Mouse (Mus musculus) limb, embryonic 12.5 days (tissue): ENCODE data around the gene Mob4. TPM values are rescaled to one million over a fixed set of nuclear protein-coding genes. Genes with fewer than 3 reads are reported as not detected.

Experiments
- ATAC-seq: fragments of 200-750 bp; cut with Nextera tagmentation; 2 replicates; pipeline ENCODE4 v1.8.0; 2017; ENCODE audit warnings: low read depth, moderate TSS enrichment; ENCODE audit not compliant: insufficient number of reproducible peaks, insufficient read depth, low FRiP score, low TSS enrichment
- H3K27ac ChIP-seq: fragments of 300-500 bp; sonication (generic); 2 replicates; pipeline ENCODE4 v1.5.1; 2016; ENCODE audit warnings: mild to moderate bottlenecking, moderate library complexity
- H3K27me3 ChIP-seq: fragments of 300-500 bp; sonication (generic); 2 replicates; pipeline ENCODE4 v1.6.1; 2016; ENCODE audit warnings: mild to moderate bottlenecking, moderate library complexity
- H3K36me3 ChIP-seq: fragments of 300-500 bp; sonication (generic); 2 replicates; pipeline ENCODE4 v1.6.1; 2016; ENCODE audit warnings: mild to moderate bottlenecking, moderate library complexity
- H3K4me1 ChIP-seq: fragments of 300-500 bp; sonication (generic); replicated peaks from 2 replicates; pipeline ENCODE4 v1.6.1; 2016
- H3K4me2 ChIP-seq: fragments of 300-500 bp; sonication (generic); 2 replicates; pipeline ENCODE4 v1.6.1; 2016; ENCODE audit warnings: mild to moderate bottlenecking, moderate library complexity
- H3K4me3 ChIP-seq: fragments of 300-500 bp; sonication (generic); replicated peaks from 2 replicates; pipeline ENCODE4 v1.5.1; 2016; ENCODE audit warnings: mild to moderate bottlenecking
- H3K9ac ChIP-seq: fragments of 300-500 bp; sonication (generic); replicated peaks from 2 replicates; pipeline ENCODE4 v1.6.1; 2016; ENCODE audit warnings: mild to moderate bottlenecking, moderate library complexity
- H3K9me3 ChIP-seq: fragments of 300-500 bp; sonication (generic); 2 replicates; pipeline ENCODE4 v1.6.1; 2016; ENCODE audit warnings: mild to moderate bottlenecking, moderate library complexity
- WGBS: fragments of 180-500 bp; shearing (Covaris S2); methylation state at CpG from one replicate; pipeline ENCODE4 v1.1.7; 2016; 5-methylcytosine and 5-hydroxymethylcytosine counted together
- polyA plus RNA-seq: library from polyadenylated mRNA; unstranded; fragments of >200 nt; fragmentation: Nextera tagmentation; extraction: Ambion mirVana; gene quantifications from 2 replicates; pipeline ENCODE4 v1.2.1, GENCODE M21; 2016

The Mob4 gene
- polyA plus RNA-seq, 1 experiment from 2014 or later, result 159 TPM

DNA sequence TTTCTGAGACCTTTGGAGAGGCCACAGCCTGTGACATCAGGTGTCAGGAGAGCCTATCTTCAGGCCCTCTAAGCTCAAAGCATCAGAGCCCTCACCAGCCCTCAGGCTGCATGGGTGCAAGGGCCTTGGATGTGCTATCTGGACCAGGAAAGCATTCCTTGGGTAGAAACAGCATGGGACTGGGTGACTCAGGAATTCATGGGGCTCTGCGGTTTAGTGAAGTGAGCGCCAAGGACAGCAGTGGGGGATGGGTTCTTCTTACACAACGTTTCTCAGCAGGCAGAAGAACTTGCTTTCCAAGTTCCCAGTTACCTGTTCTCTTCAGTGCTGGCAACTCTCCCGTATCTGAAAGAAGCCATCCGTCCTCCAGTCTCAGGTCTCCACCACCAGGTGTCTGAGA lies 33.0 kb downstream of the Mob4 start:
- Histone ChIP-seq H3K4me1 (no peaks in the 10 kb centered on the region), H3K27ac (no peak overlapping the region), H3K9me3 (peaks cover 6% of the 10 kb centered on the region), H3K4me3 (no peak overlapping the region), H3K27me3 (no peaks in the 10 kb centered on the region), H3K36me3 (peaks cover 26% of the 10 kb centered on the region), H3K4me2 (no peak overlapping the region), H3K9ac (no peak overlapping the region)
- no peak for ATAC-seq
- 68% methylated on average over 5 of the region's 5 CpGs for WGBS

DNA sequence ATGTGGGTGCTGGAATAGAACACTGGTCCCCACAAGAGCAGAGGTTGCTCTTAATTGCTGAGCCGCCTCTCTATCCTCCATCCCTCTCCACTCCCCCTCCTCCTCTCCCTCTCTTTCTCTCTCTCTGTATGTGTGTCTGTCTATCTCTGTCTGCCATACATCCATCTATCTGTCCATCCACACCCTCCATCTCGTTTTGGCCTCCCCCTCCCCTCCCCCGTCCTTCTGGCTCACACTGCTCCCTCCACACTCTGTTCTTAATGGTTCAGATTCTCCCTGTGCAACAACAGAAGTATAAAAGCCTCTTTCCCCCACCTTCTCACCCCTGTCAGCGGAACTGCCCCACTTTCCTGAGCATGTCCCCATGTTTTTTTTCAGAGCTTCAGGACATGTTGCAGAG lies 36.5 kb downstream of the Mob4 start:
- H3K9me3 ChIP-seq, result peaks cover 14% of the 10 kb centered on the region
- H3K36me3 ChIP-seq, result peaks cover 58% of the 10 kb centered on the region
- no peak for ATAC-seq
- no peak overlapping the region for H3K4me2 ChIP-seq
- no peak overlapping the region for H3K27ac ChIP-seq
- no peak overlapping the region for H3K4me3 ChIP-seq
- no peaks in the 10 kb centered on the region for H3K4me1 ChIP-seq
- H3K27me3 ChIP-seq, result no peaks in the 10 kb centered on the region
- WGBS, result 88% methylated on average over 4 of the region's 4 CpGs
- no peak overlapping the region for H3K9ac ChIP-seq

DNA sequence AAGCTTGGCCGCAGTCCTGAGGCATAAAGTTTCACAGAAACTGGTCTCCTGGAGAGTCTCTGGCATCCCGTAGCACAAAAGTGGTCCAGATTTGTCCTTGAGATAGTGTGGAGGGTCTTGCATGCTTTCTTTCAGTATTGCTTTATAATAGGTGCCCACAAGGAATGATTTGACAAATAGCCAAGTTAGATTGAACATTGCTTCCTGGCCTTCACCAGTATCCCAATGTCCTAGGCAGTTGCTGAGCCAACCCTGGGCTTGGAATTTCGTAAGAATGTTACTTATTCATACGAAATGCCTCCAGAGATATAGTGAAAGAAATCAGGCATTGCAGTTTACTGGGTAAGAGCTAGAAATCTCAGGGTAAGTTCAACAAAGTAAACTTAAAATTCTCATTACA lies 37.6 kb downstream of the Mob4 start:
- WGBS, result 93% methylated on average over 4 of the region's 4 CpGs
- Histone ChIP-seq H3K27me3 (no peaks in the 10 kb centered on the region), H3K36me3 (peaks cover 67% of the 10 kb centered on the region)

DNA sequence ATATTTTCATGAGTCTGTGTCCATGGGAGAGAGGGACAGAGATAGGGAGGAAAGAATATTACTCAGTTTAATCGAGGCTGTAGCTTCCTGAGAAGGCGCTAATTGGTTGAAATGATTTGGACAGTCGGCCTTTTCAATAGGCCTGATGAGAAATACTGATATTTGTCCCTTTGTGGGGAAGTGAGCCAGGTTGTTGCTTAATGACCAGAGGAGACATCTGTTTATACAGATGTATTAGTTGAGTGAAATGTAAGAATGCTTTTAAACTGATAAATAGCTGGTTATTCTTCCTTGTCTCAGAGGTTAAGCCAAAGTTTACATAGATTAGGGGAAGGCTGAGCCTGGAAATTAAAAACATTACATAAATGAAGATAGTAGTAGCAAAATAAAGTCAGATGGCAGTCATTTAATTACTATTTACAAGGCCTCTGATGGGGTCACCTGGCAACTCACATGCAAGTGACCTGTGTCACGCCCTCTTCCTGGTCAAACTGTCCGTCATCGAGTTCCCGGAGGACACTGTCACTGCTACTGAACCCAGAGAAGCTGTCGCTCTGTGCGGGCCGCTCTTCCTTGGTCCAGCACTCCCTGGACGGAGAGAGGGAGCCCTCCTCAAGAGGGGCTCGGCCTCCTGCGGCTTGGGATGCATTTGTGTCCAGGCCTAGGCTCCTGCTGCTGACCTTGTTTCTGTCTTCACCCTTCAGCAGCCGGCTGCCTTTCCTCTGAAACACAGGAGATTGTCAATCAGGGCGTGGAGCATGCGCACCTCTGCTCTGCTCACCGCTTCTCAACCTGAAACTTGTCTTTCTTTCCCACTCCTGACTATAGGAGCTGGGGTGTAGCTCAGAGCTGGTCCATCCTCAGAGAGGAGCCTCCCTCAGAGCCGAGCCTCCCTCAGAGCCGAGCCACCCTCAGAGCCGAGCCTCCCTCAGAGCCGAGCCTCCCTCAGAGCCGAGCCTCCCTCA lies 40.6 kb downstream of the Mob4 start:
- no peak overlapping the region for H3K4me2 ChIP-seq
- H3K9ac ChIP-seq, result no peak overlapping the region
- H3K4me3 ChIP-seq, result no peak overlapping the region
- WGBS, result 67% methylated on average over 22 of the region's 22 CpGs
- peaks cover 20% of the 10 kb centered on the region for H3K9me3 ChIP-seq
- no peaks in the 10 kb centered on the region for H3K27me3 ChIP-seq
- peaks cover 81% of the 10 kb centered on the region for H3K36me3 ChIP-seq
- no peaks in the 10 kb centered on the region for H3K4me1 ChIP-seq
- no peak overlapping the region for H3K27ac ChIP-seq
- no peak for ATAC-seq

More for the DNA sequence above, 37.6 kb downstream of the Mob4 start:
- H3K9ac ChIP-seq, result no peak overlapping the region
- H3K9me3 ChIP-seq, result peaks cover 20% of the 10 kb centered on the region
- H3K4me2 ChIP-seq, result no peak overlapping the region
- H3K4me3 ChIP-seq, result no peak overlapping the region
- H3K27ac ChIP-seq, result no peak overlapping the region
- no peaks in the 10 kb centered on the region for H3K4me1 ChIP-seq
- no peak for ATAC-seq

DNA sequence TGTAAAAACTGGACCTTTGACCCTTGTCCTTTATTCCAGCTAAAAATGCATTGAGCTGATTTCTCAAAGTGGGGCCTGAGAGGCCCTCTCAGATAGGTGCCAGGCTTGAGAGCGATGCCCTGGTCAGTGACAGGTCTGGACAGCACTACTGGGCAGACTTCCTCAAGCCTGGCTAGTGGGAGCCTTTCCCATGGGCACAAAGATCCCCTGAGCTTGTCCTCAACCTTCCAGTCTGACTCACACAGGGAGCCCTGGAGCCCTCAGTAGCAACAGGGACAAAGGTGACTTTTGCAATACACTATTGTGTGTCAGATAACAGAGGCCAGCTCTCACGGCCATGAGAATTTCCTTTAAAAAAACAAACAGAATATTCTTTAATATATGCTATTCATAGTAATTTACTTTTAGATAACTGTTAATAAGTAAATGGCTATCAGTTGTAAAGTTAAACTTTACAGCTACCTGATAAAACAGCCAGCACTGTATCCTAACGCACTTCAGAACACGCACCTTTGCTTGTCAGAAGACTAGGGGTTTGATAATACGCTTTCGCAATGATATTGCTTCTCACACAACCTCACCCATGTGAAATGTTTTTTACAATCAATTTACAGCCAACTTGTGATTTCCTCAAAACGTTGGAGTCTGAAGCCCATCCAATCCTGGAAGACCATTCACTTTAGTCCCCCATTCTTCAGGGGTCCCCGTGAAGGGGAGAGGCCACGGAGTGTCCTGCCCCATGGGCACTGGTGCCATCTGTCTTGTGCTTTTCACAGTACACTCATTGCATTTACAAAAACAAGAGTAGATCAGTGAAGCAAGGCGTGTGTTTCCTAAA lies 42.9 kb downstream of the Mob4 start:
- H3K36me3 ChIP-seq, result peaks cover 82% of the 10 kb centered on the region
- H3K4me2 ChIP-seq, result no peak overlapping the region
- WGBS, result 90% methylated on average over 10 of the region's 10 CpGs
- peaks cover 14% of the 10 kb centered on the region for H3K9me3 ChIP-seq
- no peak overlapping the region for H3K27ac ChIP-seq
- ATAC-seq, result no peak
- no peak overlapping the region for H3K4me3 ChIP-seq
- no peak overlapping the region for H3K9ac ChIP-seq
- H3K27me3 ChIP-seq, result no peaks in the 10 kb centered on the region
- H3K4me1 ChIP-seq, result no peaks in the 10 kb centered on the region

DNA sequence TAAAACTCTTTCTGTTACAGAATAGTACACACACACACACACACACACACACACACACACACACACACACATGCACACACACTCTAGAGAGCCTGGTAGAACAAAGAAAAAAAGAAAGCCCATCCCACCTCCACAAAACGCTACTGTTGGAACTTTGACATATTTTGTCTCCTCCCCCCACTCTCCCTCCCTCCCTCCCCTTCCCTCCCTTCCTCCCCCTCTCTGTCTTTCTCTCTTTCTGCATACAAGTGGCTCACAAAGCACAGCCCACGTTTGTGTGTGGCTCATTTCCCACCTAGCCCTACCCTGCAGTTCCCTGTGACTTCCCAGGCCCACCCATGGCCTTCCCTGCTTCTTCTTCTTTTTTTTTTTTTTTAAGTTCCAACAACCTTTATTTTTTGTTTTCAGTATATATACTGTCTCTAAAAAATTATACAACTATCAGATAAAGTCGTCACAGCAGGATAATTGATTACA lies 43.6 kb downstream of the Mob4 start:
- Histone ChIP-seq H3K9ac (no peak overlapping the region), H3K4me2 (no peak overlapping the region), H3K4me1 (no peaks in the 10 kb centered on the region), H3K27me3 (no peaks in the 10 kb centered on the region), H3K27ac (no peak overlapping the region), H3K4me3 (no peak overlapping the region), H3K9me3 (peaks cover 8% of the 10 kb centered on the region; the same call in 1 of the 2 replicates), H3K36me3 (peaks cover 81% of the 10 kb centered on the region)
- 45% methylated on average over 3 of the region's 3 CpGs for WGBS
- no peak for ATAC-seq

DNA sequence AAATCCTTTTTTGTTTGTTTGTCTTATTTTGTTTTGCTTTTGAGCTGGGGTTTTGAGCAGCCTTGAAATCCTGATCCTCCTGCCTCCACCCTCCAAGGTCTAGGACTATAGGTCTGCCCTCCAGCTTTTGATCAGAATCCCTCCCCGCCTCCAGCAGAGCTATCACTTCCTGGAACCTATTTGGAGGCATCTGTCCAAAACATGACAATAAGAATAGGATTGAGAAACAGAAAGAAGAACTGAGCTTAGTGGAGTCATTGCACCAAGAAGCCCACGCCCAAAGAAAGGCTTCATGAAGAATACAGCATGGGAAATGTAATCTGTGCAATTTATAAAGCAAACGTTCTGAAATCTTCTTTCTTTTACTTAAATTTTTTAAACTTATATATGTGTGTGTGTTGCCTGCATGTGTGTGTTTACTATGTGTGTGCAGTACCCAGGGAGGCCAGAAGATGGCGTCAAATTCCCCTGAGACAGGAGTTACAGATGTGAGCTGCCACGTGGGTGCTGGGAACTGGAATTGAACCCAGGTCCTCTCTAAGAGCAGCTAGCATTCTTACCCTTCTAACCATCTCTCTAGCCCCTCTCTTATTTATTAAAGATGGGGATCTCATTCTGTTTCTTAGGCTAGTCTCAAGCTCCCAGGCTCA lies 49.0 kb downstream of the Mob4 start:
- H3K27me3 ChIP-seq, result no peaks in the 10 kb centered on the region
- no peak overlapping the region for H3K9ac ChIP-seq
- 78% methylated on average over 5 of the region's 5 CpGs for WGBS
- H3K4me3 ChIP-seq, result no peak overlapping the region
- no peak overlapping the region for H3K27ac ChIP-seq
- peaks cover 86% of the 10 kb centered on the region for H3K36me3 ChIP-seq
- H3K9me3 ChIP-seq, result peaks cover 15% of the 10 kb centered on the region
- no peak for ATAC-seq
- 0 out of 2 replicates have a peak, but pooled peaks cover 6% of the 10 kb centered on the region for H3K4me1 ChIP-seq
- no peak overlapping the region for H3K4me2 ChIP-seq

DNA sequence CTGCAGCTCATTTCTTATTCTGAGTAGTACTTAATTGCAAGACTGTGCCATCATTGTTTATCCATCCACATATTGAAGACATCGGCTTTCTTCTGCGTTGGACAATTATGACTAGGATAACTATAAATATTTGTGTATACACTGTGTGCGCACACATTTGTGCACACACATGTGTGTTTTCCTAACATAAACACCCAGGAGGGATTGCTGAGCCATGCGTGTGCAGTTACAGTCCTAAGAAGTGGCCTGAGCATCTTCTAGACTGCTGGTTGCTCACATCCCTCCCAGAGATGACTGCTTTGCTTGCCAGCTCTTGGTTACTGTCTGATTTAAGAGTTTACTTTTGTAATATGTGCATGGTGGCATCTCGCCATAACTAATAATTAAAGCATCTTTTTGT lies 51.4 kb downstream of the Mob4 start:
- Histone ChIP-seq H3K9ac (no peak overlapping the region), H3K36me3 (peaks cover 83% of the 10 kb centered on the region)
- 71% methylated on average over 5 of the region's 5 CpGs for WGBS

DNA sequence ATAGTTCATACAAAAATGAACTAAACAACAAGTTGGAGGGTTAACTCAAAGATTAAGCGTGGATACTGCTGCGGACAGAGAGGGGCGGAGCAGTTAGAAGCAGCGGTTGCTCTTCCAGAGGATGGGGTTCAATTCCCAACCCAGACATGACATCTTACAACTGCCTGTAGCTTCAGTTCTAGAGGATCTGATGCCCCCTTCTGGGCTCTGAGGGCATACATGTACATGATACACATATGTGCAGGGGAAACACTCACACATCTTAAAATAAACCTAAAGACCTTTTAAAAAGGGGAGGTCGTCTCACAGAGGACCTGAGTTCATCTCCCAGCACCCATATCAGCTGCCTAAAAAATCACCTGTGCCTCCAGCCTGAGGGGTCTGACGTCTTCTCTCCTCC lies 54.7 kb downstream of the Mob4 start:
- Histone ChIP-seq H3K9ac (no peak overlapping the region), H3K4me1 (0 out of 2 replicates have a peak, but pooled peaks cover 6% of the 10 kb centered on the region), H3K4me2 (no peak overlapping the region), H3K27ac (no peak overlapping the region), H3K36me3 (peaks cover 69% of the 10 kb centered on the region), H3K9me3 (peaks cover 7% of the 10 kb centered on the region), H3K27me3 (no peaks in the 10 kb centered on the region), H3K4me3 (no peak overlapping the region)
- 83% methylated on average over 6 of the region's 6 CpGs for WGBS
- no peak for ATAC-seq

More for the DNA sequence above, 51.4 kb downstream of the Mob4 start:
- no peak overlapping the region for H3K4me2 ChIP-seq
- no peak overlapping the region for H3K4me3 ChIP-seq
- H3K27me3 ChIP-seq, result no peaks in the 10 kb centered on the region
- H3K27ac ChIP-seq, result peak overlapping the region; percentile 50; the same call in 1 of the 2 replicates
- no peak for ATAC-seq
- H3K4me1 ChIP-seq, result 0 out of 2 replicates have a peak, but pooled peaks cover 6% of the 10 kb centered on the region
- peaks cover 15% of the 10 kb centered on the region for H3K9me3 ChIP-seq

DNA sequence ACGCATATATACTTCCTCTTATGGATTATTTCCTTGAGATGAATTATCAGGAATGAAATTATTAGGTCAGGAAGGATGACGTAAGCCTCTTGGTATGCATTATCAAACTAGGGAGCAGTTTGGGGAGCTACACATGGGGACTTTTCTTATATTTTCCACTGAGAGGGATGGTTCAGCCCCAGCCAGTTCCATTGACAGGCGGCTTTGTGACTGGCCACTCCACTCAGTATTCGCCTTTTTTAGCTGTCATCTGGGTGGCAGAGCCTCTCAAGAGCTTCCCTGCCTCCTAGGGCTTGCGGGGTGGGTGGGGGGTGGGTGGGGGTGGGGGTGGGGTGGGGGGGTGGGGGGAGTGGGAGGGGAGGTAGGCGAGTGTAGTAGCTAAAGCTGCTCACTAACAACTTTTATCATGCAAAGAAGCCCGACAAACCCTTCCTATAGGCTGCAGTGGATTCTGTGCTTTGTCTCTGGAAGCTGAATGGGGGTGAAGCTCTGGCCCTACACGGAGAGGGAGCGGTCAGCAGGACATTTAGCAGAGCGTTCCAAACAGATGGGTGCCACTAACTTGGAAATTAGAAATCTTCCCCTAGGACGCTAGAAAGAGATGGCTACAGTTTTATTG lies 55.7 kb downstream of the Mob4 start:
- 38% methylated on average over 11 of the region's 11 CpGs for WGBS
- no peak overlapping the region for H3K9ac ChIP-seq
- H3K4me1 ChIP-seq, result 0 out of 2 replicates have a peak, but pooled peaks cover 5% of the 10 kb centered on the region
- H3K4me2 ChIP-seq, result no peak overlapping the region
- no peak overlapping the region for H3K27ac ChIP-seq
- no peaks in the 10 kb centered on the region for H3K27me3 ChIP-seq
- no peak for ATAC-seq
- no peaks in the 10 kb centered on the region for H3K9me3 ChIP-seq
- H3K4me3 ChIP-seq, result no peak overlapping the region
- peaks cover 68% of the 10 kb centered on the region for H3K36me3 ChIP-seq
